Mouse (Mus musculus) embryonic facial prominence, embryonic 10.5 days (tissue): ENCODE measurements at regions not wholly inside any gene's neighbourhood (a gene's known extent, or its start where the extent isn't known, plus 50 kb on each side); places are given as distances from the start of the nearest gene placed in this dataset.

Experiments used
- DNase-seq: peaks from one replicate; pipeline ENCODE4 v3.0.0-alpha.2; 2017; ENCODE audit warnings: low spot score
- H3K27ac ChIP-seq: fragments of 300-500 bp; sonication (generic); replicated peaks from 2 replicates; pipeline ENCODE4 v1.5.1; 2016; ENCODE audit warnings: mild to moderate bottlenecking
- H3K27me3 ChIP-seq: fragments of 300-500 bp; sonication (generic); replicated peaks from 2 replicates; pipeline ENCODE4 v1.6.1; 2016; ENCODE audit warnings: low read depth, mild to moderate bottlenecking; ENCODE audit not compliant: poor library complexity, severe bottlenecking
- H3K36me3 ChIP-seq: fragments of 300-500 bp; sonication (generic); replicated peaks from 2 replicates; pipeline ENCODE4 v1.6.1; 2016; ENCODE audit warnings: mild to moderate bottlenecking, moderate library complexity
- H3K4me1 ChIP-seq: fragments of 300-500 bp; sonication (generic); 2 replicates; pipeline ENCODE4 v1.6.1; 2016
- H3K4me3 ChIP-seq: fragments of 300-500 bp; sonication (generic); 2 replicates; pipeline ENCODE4 v1.5.1; 2016; ENCODE audit warnings: mild to moderate bottlenecking, moderate library complexity
- H3K9me3 ChIP-seq: fragments of 300-500 bp; sonication (generic); 2 replicates; pipeline ENCODE4 v1.6.1; 2016; ENCODE audit warnings: mild to moderate bottlenecking
- WGBS: fragments of 180-500 bp; shearing (Covaris S2); methylation state at CpG from one replicate; pipeline ENCODE4 v1.1.7; 2016; 5-methylcytosine and 5-hydroxymethylcytosine counted together

- H3K36me3 ChIP-seq: no peaks in the 10 kb centered on the region
- WGBS: 84% methylated on average over 6 of the region's 6 CpGs
- no peaks in the 10 kb centered on the region for H3K9me3 ChIP-seq
- no peak overlapping the region for H3K4me3 ChIP-seq
- no peaks in the 10 kb centered on the region for H3K27me3 ChIP-seq
- DNase-seq: no peak
- no peaks in the 10 kb centered on the region for H3K4me1 ChIP-seq
- no peak overlapping the region for H3K27ac ChIP-seq
Observed at GRCm38 (mm10) chr1:120851860-120852503, 249.8 kb downstream of the En1 start.

- no peak for DNase-seq
- Histone ChIP-seq H3K4me1 (peaks cover 9% of the 10 kb centered on the region; the same call in 1 of the 2 replicates), H3K4me3 (no peak overlapping the region)
Observed at GRCm38 (mm10) chr1:120857566-120857965, 255.3 kb downstream of the En1 start.

GRCm38 (mm10) chr1:120859546-120859945 lies 257.3 kb downstream of the En1 start:
- Histone ChIP-seq H3K4me1 (peaks cover 9% of the 10 kb centered on the region; the same call in 1 of the 2 replicates), H3K4me3 (no peak overlapping the region), H3K27ac (no peak overlapping the region), H3K27me3 (no peaks in the 10 kb centered on the region), H3K36me3 (no peaks in the 10 kb centered on the region), H3K9me3 (no peaks in the 10 kb centered on the region)
- WGBS: 64% methylated on average over 5 of the region's 5 CpGs
- DNase-seq: no peak

More at GRCm38 (mm10) chr1:120857566-120857965, 255.3 kb downstream of the En1 start:
- Histone ChIP-seq H3K27me3 (no peaks in the 10 kb centered on the region), H3K36me3 (no peaks in the 10 kb centered on the region), H3K27ac (no peak overlapping the region), H3K9me3 (no peaks in the 10 kb centered on the region)
- 72% methylated on average over 5 of the region's 5 CpGs for WGBS

GRCm38 (mm10) chr1:120872554-120872953 lies 270.3 kb downstream of the En1 start:
- H3K27me3 ChIP-seq: no peaks in the 10 kb centered on the region
- H3K27ac ChIP-seq: no peak overlapping the region
- no peak overlapping the region for H3K4me3 ChIP-seq
- 72% methylated on average over 7 of the region's 7 CpGs for WGBS
- DNase-seq: no peak
- no peaks in the 10 kb centered on the region for H3K36me3 ChIP-seq
- H3K9me3 ChIP-seq: no peaks in the 10 kb centered on the region
- no peaks in the 10 kb centered on the region for H3K4me1 ChIP-seq

- Histone ChIP-seq H3K27me3 (no peaks in the 10 kb centered on the region), H3K4me3 (no peak overlapping the region), H3K4me1 (no peaks in the 10 kb centered on the region), H3K27ac (no peak overlapping the region), H3K9me3 (no peaks in the 10 kb centered on the region), H3K36me3 (no peaks in the 10 kb centered on the region)
- WGBS: 91% methylated on average over 10 of the region's 10 CpGs
- DNase-seq: no peak
Observed at GRCm38 (mm10) chr1:120882959-120883549, 280.8 kb downstream of the En1 start.

GRCm38 (mm10) chr1:120883632-120884031 lies 281.4 kb downstream of the En1 start:
- 80% methylated on average over 9 of the region's 9 CpGs for WGBS
- DNase-seq: no peak
- no peak overlapping the region for H3K27ac ChIP-seq
- H3K9me3 ChIP-seq: no peaks in the 10 kb centered on the region
- no peaks in the 10 kb centered on the region for H3K27me3 ChIP-seq
- no peaks in the 10 kb centered on the region for H3K4me1 ChIP-seq
- no peaks in the 10 kb centered on the region for H3K36me3 ChIP-seq
- no peak overlapping the region for H3K4me3 ChIP-seq

- 75% methylated on average over 6 of the region's 6 CpGs for WGBS
- DNase-seq: no peak
- H3K4me3 ChIP-seq: no peak overlapping the region
Observed at GRCm38 (mm10) chr1:120910801-120911200, 308.6 kb downstream of the En1 start.

GRCm38 (mm10) chr1:120911962-120912670 lies 309.9 kb downstream of the En1 start:
- no peaks in the 10 kb centered on the region for H3K36me3 ChIP-seq
- WGBS: 56% methylated on average over 8 of the region's 8 CpGs
- H3K4me1 ChIP-seq: peaks cover 4% of the 10 kb centered on the region; the same call in 1 of the 2 replicates
- no peak overlapping the region for H3K4me3 ChIP-seq
- no peak for DNase-seq
- no peak overlapping the region for H3K27ac ChIP-seq
- no peaks in the 10 kb centered on the region for H3K9me3 ChIP-seq
- H3K27me3 ChIP-seq: no peaks in the 10 kb centered on the region; the same call in 1 of the 2 replicates

More at GRCm38 (mm10) chr1:120910801-120911200, 308.6 kb downstream of the En1 start:
- H3K9me3 ChIP-seq: no peaks in the 10 kb centered on the region
- no peaks in the 10 kb centered on the region for H3K36me3 ChIP-seq
- no peak overlapping the region for H3K27ac ChIP-seq
- H3K27me3 ChIP-seq: no peaks in the 10 kb centered on the region; the same call in 1 of the 2 replicates
- H3K4me1 ChIP-seq: peaks cover 4% of the 10 kb centered on the region; the same call in 1 of the 2 replicates

GRCm38 (mm10) chr1:120921540-120921939 lies 319.3 kb downstream of the En1 start:
- Histone ChIP-seq H3K4me1 (no peaks in the 10 kb centered on the region), H3K4me3 (no peak overlapping the region), H3K9me3 (no peaks in the 10 kb centered on the region), H3K36me3 (no peaks in the 10 kb centered on the region), H3K27ac (no peak overlapping the region), H3K27me3 (no peaks in the 10 kb centered on the region)
- WGBS: 87% methylated on average over 3 of the region's 3 CpGs
- DNase-seq: no peak

- Histone ChIP-seq H3K27ac (no peak overlapping the region), H3K4me3 (no peak overlapping the region), H3K4me1 (no peaks in the 10 kb centered on the region), H3K27me3 (no peaks in the 10 kb centered on the region), H3K36me3 (no peaks in the 10 kb centered on the region), H3K9me3 (no peaks in the 10 kb centered on the region)
- WGBS: 80% methylated on average over 3 of the region's 3 CpGs
- no peak for DNase-seq
Observed at GRCm38 (mm10) chr1:120925271-120925670, 323.1 kb downstream of the En1 start.

GRCm38 (mm10) chr1:120930141-120930540 lies 327.9 kb downstream of the En1 start:
- H3K9me3 ChIP-seq: no peaks in the 10 kb centered on the region
- WGBS: 89% methylated on average over 7 of the region's 7 CpGs
- no peak overlapping the region for H3K4me3 ChIP-seq
- H3K27ac ChIP-seq: no peak overlapping the region
- H3K27me3 ChIP-seq: no peaks in the 10 kb centered on the region
- H3K4me1 ChIP-seq: no peaks in the 10 kb centered on the region
- DNase-seq: no peak
- H3K36me3 ChIP-seq: no peaks in the 10 kb centered on the region

GRCm38 (mm10) chr1:120935321-120935720 lies 333.1 kb downstream of the En1 start:
- no peaks in the 10 kb centered on the region for H3K4me1 ChIP-seq
- H3K27ac ChIP-seq: no peak overlapping the region
- H3K27me3 ChIP-seq: no peaks in the 10 kb centered on the region
- H3K4me3 ChIP-seq: no peak overlapping the region
- H3K9me3 ChIP-seq: no peaks in the 10 kb centered on the region
- no peaks in the 10 kb centered on the region for H3K36me3 ChIP-seq
- DNase-seq: no peak
- WGBS: 87% methylated on average over 3 of the region's 3 CpGs

- Histone ChIP-seq H3K9me3 (no peaks in the 10 kb centered on the region), H3K4me3 (no peak overlapping the region), H3K4me1 (no peaks in the 10 kb centered on the region), H3K27ac (no peak overlapping the region), H3K36me3 (no peaks in the 10 kb centered on the region), H3K27me3 (no peaks in the 10 kb centered on the region)
- WGBS: 88% methylated on average over 4 of the region's 4 CpGs
- no peak for DNase-seq
Observed at GRCm38 (mm10) chr1:120943711-120944110, 341.5 kb downstream of the En1 start.
